Mouse (Mus musculus) small intestine, adult 2 months (tissue): ENCODE results near the gene St3gal4.

Experiments
- CTCF ChIP-seq: fragments of 200-500 bp; IDR thresholded peaks from 2 replicates; pipeline ENCODE4 v1.5.1; 2012; ENCODE audit warnings: low read depth, mild to moderate bottlenecking, control low read depth, inconsistent platforms, low read length, moderate library complexity, mixed read lengths; ENCODE audit not compliant: insufficient replicate concordance, insufficient read length; ENCODE audit errors: extremely low read depth
- POLR2A ChIP-seq: fragments of 200-500 bp; IDR thresholded peaks from 2 replicates; pipeline ENCODE4 v1.6.1; 2012; ENCODE audit warnings: low read depth, mild to moderate bottlenecking, control low read depth, inconsistent platforms, low read length, moderate library complexity

- TF ChIP-seq POLR2A (no peak), CTCF (no peak)
These were observed 37.1 kb upstream of the St3gal4 start for GRCm38 (mm10) chr9:35156002-35156710.
